Mouse (Mus musculus) liver, postnatal 0 days (tissue): ENCODE data around the gene Syne3.

Experiments
- CTCF ChIP-seq: sonication (generic); IDR thresholded peaks from 2 replicates; pipeline ENCODE4 v1.5.1; 2016; ENCODE audit warnings: antibody characterized with exemption, low read depth
- EP300 ChIP-seq: IDR thresholded peaks from 2 replicates; pipeline ENCODE4 v1.6.1; 2016; ENCODE audit warnings: antibody characterized with exemption, low read depth, mild to moderate bottlenecking

GRCm38 (mm10) chr12:105005715-105005972 lies 4.0 kb downstream of the Syne3 start:
- no peak for TF ChIP-seq CTCF
- TF ChIP-seq EP300: no peak
